Mouse (Mus musculus): ENCODE results near the gene Mtnr1a. TPM values are rescaled to one million over a fixed set of nuclear protein-coding genes. Genes with fewer than 3 reads are reported as not detected.

Mtnr1a gene
- polyA plus RNA-seq, 1 experiment from 2014 or later: 0.18 TPM

- Histone ChIP-seq H3K4me3 (ENCODE audit: low read depth, low read length) (no peak overlapping the region), H3K9me3 (ENCODE audit: control insufficient read depth) (no peaks in the 10 kb centered on the region), H3K27me3 (replicated peaks; ENCODE audit: control insufficient read depth, insufficient read depth, low read length) (no peaks in the 10 kb centered on the region), H3K9ac (ENCODE audit: low read depth, low read length) (no peak overlapping the region), H3K4me1 (replicated peaks; ENCODE audit: control insufficient read depth, insufficient read depth, low read length) (no peaks in the 10 kb centered on the region), H3K36me3 (ENCODE audit: control insufficient read depth, insufficient read depth) (no peaks in the 10 kb centered on the region), H3K27ac (ENCODE audit: low read depth, low read length) (no peak overlapping the region), H3K4me2 (replicated peaks; ENCODE audit: low read depth) (no peak overlapping the region)
- WGBS: 81% methylated on average over 3 of the region's 3 CpGs
- TF ChIP-seq CTCF (IDR thresholded peaks at IDR 0.05; ENCODE audit: low read depth): no peak
- no peak for ATAC-seq
Measured at GRCm38 (mm10) chr8:45080850-45081249, 11.9 kb downstream of the Mtnr1a start.

GRCm38 (mm10) chr8:45093599-45093998, 24.7 kb downstream of the Mtnr1a start:
- TF ChIP-seq CTCF (IDR thresholded peaks at IDR 0.05; ENCODE audit: low read depth): no peak
- H3K27ac ChIP-seq (ENCODE audit: low read depth, low read length): no peak overlapping the region
- H3K4me2 ChIP-seq (replicated peaks; ENCODE audit: low read depth): no peak overlapping the region
- H3K4me1 ChIP-seq (replicated peaks; ENCODE audit: control insufficient read depth, insufficient read depth, low read length): no peaks in the 10 kb centered on the region
- no peaks in the 10 kb centered on the region for H3K36me3 ChIP-seq (ENCODE audit: control insufficient read depth, insufficient read depth)
- 44% methylated on average over 3 of the region's 3 CpGs for WGBS
- H3K27me3 ChIP-seq (replicated peaks; ENCODE audit: control insufficient read depth, insufficient read depth, low read length): no peaks in the 10 kb centered on the region
- no peaks in the 10 kb centered on the region for H3K9me3 ChIP-seq (ENCODE audit: control insufficient read depth)
- no peak overlapping the region for H3K4me3 ChIP-seq (ENCODE audit: low read depth, low read length)
- no peak overlapping the region for H3K9ac ChIP-seq (ENCODE audit: low read depth, low read length)
- ATAC-seq: 0 out of 2 replicates have a peak, but pooled peaks have one; percentile 36

- TF ChIP-seq CTCF (IDR thresholded peaks at IDR 0.05; ENCODE audit: low read depth): no peak
- Histone ChIP-seq H3K4me3 (ENCODE audit: low read depth, low read length) (peak overlapping the region; percentile 35), H3K27ac (ENCODE audit: low read depth, low read length) (no peak overlapping the region), H3K36me3 (ENCODE audit: control insufficient read depth, insufficient read depth) (no peaks in the 10 kb centered on the region), H3K9ac (ENCODE audit: low read depth, low read length) (no peak overlapping the region), H3K27me3 (replicated peaks; ENCODE audit: control insufficient read depth, insufficient read depth, low read length) (peaks cover 8% of the 10 kb centered on the region; the same call in 1 of the 2 replicates), H3K4me2 (replicated peaks; ENCODE audit: low read depth) (peak overlapping the region; percentile 65), H3K9me3 (ENCODE audit: control insufficient read depth) (no peaks in the 10 kb centered on the region), H3K4me1 (replicated peaks; ENCODE audit: control insufficient read depth, insufficient read depth, low read length) (no peaks in the 10 kb centered on the region)
- WGBS: 19% methylated on average over 13 of the region's 13 CpGs
- peak; percentile 57 for ATAC-seq
Measured at GRCm38 (mm10) chr8:45109371-45110063, 40.6 kb downstream of the Mtnr1a start.

DNA sequence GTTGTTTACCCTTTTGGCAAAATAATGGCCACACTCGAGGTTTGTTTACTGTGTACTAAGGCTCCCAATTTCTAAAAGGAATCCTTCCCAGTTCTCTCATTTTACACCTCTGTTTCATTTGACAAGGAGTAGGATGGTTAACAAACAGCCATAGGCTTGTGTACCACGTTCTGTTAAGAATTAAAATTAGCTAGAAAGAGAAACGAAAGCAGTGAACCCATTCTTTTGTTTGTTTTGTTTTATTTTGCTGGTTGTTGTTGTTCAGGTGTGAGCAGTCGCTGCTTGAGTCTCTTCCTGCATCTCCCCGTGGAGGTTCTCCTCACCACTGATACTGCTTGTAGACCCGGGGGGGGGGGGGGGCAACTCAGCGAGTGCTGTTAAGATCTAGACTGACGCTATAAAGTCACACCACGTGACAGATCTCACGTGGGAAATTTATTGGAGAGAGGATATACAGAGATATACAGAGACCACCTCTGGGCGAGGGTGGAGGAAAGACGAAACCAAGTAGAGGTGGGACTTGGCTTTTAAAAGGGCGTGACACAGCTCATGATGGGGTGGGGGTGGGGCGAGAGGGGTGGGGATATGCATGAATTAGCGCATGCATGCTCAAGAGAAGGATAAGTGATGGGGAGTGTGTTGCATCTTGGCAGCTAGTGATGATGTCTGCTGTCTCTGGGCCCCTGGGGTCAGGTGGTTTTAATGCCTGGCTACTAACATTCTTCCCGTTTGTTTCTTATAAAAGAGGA, 41.3 kb downstream of the Mtnr1a start:
- no peak for TF ChIP-seq CTCF (IDR thresholded peaks at IDR 0.05; ENCODE audit: low read depth)
- no peaks in the 10 kb centered on the region for H3K9me3 ChIP-seq (ENCODE audit: control insufficient read depth)
- H3K36me3 ChIP-seq (ENCODE audit: control insufficient read depth, insufficient read depth): no peaks in the 10 kb centered on the region
- no peaks in the 10 kb centered on the region for H3K4me1 ChIP-seq (replicated peaks; ENCODE audit: control insufficient read depth, insufficient read depth, low read length)
- peaks cover 8% of the 10 kb centered on the region; the same call in 1 of the 2 replicates for H3K27me3 ChIP-seq (replicated peaks; ENCODE audit: control insufficient read depth, insufficient read depth, low read length)
- H3K9ac ChIP-seq (ENCODE audit: low read depth, low read length): no peak overlapping the region
- 8% methylated on average over 16 of the region's 16 CpGs for WGBS
- H3K4me3 ChIP-seq (ENCODE audit: low read depth, low read length): peak overlapping the region; percentile 35
- no peak for ATAC-seq
- H3K27ac ChIP-seq (ENCODE audit: low read depth, low read length): no peak overlapping the region
- peak overlapping the region; percentile 65 for H3K4me2 ChIP-seq (replicated peaks; ENCODE audit: low read depth)

DNA sequence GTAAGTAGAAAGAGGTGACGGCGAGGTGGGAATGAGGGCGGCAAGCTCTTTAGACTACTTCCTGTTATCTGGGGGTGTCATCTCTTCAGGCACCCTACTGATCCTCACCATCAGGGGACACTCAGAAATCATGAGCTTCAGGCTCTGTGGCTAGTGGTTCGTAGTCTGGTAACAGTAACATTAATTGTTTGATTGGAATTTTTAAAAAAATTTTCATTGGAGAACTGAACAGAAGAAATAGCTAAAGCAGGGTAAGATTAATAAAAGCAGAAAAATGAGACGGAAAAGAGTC, 41.8 kb downstream of the Mtnr1a start:
- H3K4me1 ChIP-seq (replicated peaks; ENCODE audit: control insufficient read depth, insufficient read depth, low read length): no peaks in the 10 kb centered on the region
- no peaks in the 10 kb centered on the region for H3K36me3 ChIP-seq (ENCODE audit: control insufficient read depth, insufficient read depth)
- TF ChIP-seq CTCF (IDR thresholded peaks at IDR 0.05; ENCODE audit: low read depth): no peak
- no peak overlapping the region for H3K9ac ChIP-seq (ENCODE audit: low read depth, low read length)
- H3K27me3 ChIP-seq (replicated peaks; ENCODE audit: control insufficient read depth, insufficient read depth, low read length): peaks cover 8% of the 10 kb centered on the region; the same call in 1 of the 2 replicates
- no peaks in the 10 kb centered on the region for H3K9me3 ChIP-seq (ENCODE audit: control insufficient read depth)
- H3K4me3 ChIP-seq (ENCODE audit: low read depth, low read length): no peak overlapping the region
- 46% methylated on average over 5 of the region's 5 CpGs for WGBS
- H3K4me2 ChIP-seq (replicated peaks; ENCODE audit: low read depth): peak overlapping the region; percentile 65
- no peak overlapping the region for H3K27ac ChIP-seq (ENCODE audit: low read depth, low read length)
- ATAC-seq: no peak

DNA sequence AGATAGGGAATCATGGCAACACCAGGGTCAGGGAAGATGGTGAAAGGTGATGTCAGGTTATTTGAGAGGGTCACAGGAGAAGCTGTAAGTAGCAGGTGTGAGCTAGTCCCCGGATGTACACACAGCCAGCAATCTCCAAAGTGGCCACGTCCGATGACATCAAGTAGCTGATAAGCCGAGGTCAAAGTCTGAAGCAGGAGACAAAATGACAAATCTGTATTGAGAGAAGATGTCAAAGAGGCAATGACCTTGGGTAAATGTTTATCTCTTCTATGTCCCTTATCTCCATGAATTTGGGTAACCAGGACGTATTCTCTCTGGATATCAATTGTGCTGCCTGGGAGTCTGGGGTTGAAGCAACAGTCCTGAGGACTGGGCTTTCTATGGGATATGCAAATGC, 42.9 kb downstream of the Mtnr1a start:
- ATAC-seq: no peak
- H3K9me3 ChIP-seq (ENCODE audit: control insufficient read depth): no peaks in the 10 kb centered on the region
- H3K36me3 ChIP-seq (ENCODE audit: control insufficient read depth, insufficient read depth): no peaks in the 10 kb centered on the region
- H3K27ac ChIP-seq (ENCODE audit: low read depth, low read length): no peak overlapping the region
- H3K9ac ChIP-seq (ENCODE audit: low read depth, low read length): no peak overlapping the region
- no peak overlapping the region for H3K4me3 ChIP-seq (ENCODE audit: low read depth, low read length)
- TF ChIP-seq CTCF (IDR thresholded peaks at IDR 0.05; ENCODE audit: low read depth): no peak
- H3K27me3 ChIP-seq (replicated peaks; ENCODE audit: control insufficient read depth, insufficient read depth, low read length): peaks cover 8% of the 10 kb centered on the region; the same call in 1 of the 2 replicates
- 33% methylated on average over 5 of the region's 5 CpGs for WGBS
- no peak overlapping the region for H3K4me2 ChIP-seq (replicated peaks; ENCODE audit: low read depth)
- H3K4me1 ChIP-seq (replicated peaks; ENCODE audit: control insufficient read depth, insufficient read depth, low read length): no peaks in the 10 kb centered on the region

Data from intestine, postnatal 0 days (tissue).